Mouse (Mus musculus) inflammation-experienced regulatory T-cells (primary cell): Measurements from ENCODE around the gene Vmn2r96. TPM values are rescaled to one million over a fixed set of nuclear protein-coding genes. Genes with fewer than 3 reads are reported as not detected.

Source experiments
- polyA plus RNA-seq, 2 experiments: library from polyadenylated mRNA; unstranded; fragments of 100-300 nt; shearing (Covaris generic); gene quantifications; one replicate each; pipeline ENCODE4 v1.2.1; 2017

The Vmn2r96 gene
- polyA plus RNA-seq, result 1 to 10 TPM; 1.5 to 2.3 TPM

DNA sequence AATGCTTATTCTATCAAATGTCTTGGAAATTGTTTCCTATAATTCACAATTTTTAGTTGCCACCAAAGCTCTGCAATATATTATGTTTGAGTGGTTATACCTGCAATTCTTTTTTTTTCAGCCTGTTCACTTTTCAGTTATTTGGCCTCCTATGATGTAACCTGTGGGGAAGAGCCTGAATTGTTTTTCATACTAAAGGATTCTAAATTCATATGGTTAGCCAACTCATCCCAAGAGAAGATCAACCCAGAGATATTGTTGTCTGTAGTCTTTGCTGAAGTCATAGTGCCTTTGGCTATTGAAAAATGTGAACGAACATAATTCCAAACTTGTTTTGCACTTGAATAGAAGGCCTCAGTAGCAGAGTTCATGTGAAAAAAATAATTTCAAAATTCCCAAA, at the start of gene Vmn2r96:
Vmn2r96 (plus strand) TSS at position 301 of the 400 bp plus-strand sequence.

Other genes starting within 250 kb of the Vmn2r96 start
- gene Vmn2r95, start 149.1 kb upstream of the Vmn2r96 start, polyA plus RNA-seq, result under 1 TPM; 0.02 TPM